Mouse (Mus musculus): ENCODE data around the gene Cyb5rl. TPM values are rescaled to one million over a fixed set of nuclear protein-coding genes. Genes with fewer than 3 reads are reported as not detected.

The Cyb5rl gene
- polyA plus RNA-seq, 1 experiment from 2014 or later, result 5.3 TPM

DNA sequence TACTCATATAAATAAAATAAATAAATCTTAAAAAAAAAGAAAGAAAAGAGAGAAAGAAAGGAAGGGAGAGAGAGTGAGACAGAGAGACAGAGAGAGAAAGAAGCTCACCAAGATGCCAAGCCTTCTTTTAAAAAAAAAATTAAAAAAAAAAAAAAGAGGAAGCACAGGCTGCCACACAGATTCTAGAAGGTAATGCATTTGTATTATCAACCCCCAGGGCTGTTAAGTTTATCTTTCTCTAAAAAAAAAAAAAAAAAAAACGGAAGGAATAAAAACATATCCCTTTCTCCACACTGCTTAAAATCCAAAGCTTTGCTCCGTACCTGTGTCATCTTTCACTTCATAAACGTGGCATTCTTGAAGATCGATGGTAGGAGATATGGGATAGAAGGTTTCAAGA, 5.2 kb upstream of the Cyb5rl start:
- H3K4me1 ChIP-seq (ENCODE audit: insufficient read depth), result peaks cover 4% of the 10 kb centered on the region; the same call in 1 of the 2 replicates
- TF ChIP-seq CTCF (IDR thresholded peaks at IDR 0.05; ENCODE audit: low read depth), result no peak
- 91% methylated on average over 4 of the region's 4 CpGs for WGBS
- H3K27ac ChIP-seq (ENCODE audit: low read depth), result no peak overlapping the region
- no peak for ATAC-seq (ENCODE audit: insufficient read depth)
- H3K36me3 ChIP-seq (ENCODE audit: insufficient read depth), result peaks cover 81% of the 10 kb centered on the region
- DNase-seq, result no peak
- H3K4me2 ChIP-seq, result no peak overlapping the region
- H3K9ac ChIP-seq, result no peak overlapping the region
- H3K27me3 ChIP-seq (ENCODE audit: insufficient read depth, low read length), result no peaks in the 10 kb centered on the region
- no peaks in the 10 kb centered on the region for H3K9me3 ChIP-seq (ENCODE audit: low read depth, low read length)
- H3K4me3 ChIP-seq (ENCODE audit: low read depth, low read length), result no peak overlapping the region

DNA sequence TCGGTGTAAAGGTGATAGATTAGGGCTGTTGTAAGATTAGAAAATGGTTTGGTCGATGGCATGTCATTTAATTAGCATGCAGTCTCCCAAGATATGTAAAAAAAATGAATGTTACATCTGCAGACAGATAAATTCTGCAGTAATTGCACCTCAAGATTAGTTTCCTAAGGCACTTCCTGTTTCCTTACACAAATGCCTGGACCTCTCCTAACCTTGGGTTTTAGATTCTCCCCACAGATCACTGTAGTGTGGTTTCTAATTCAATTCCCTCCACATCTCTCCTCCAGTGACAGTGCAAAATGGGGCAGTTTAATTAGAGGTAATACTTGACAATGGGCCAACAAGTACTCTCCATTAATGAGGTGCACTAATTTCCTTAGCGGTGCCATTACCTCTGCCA, 3.6 kb upstream of the Cyb5rl start:
- ATAC-seq (ENCODE audit: insufficient read depth), result no peak
- H3K27ac ChIP-seq (ENCODE audit: low read depth), result no peak overlapping the region
- H3K4me3 ChIP-seq (ENCODE audit: low read depth, low read length), result no peak overlapping the region
- WGBS, result 85% methylated on average over 3 of the region's 3 CpGs
- H3K27me3 ChIP-seq (ENCODE audit: insufficient read depth, low read length), result no peaks in the 10 kb centered on the region
- DNase-seq, result no peak
- no peak overlapping the region for H3K4me2 ChIP-seq
- peaks cover 65% of the 10 kb centered on the region for H3K36me3 ChIP-seq (ENCODE audit: insufficient read depth)
- TF ChIP-seq CTCF (IDR thresholded peaks at IDR 0.05; ENCODE audit: low read depth), result no peak
- H3K9ac ChIP-seq, result no peak overlapping the region
- H3K4me1 ChIP-seq (ENCODE audit: insufficient read depth), result peaks cover 4% of the 10 kb centered on the region; the same call in 1 of the 2 replicates
- H3K9me3 ChIP-seq (ENCODE audit: low read depth, low read length), result no peaks in the 10 kb centered on the region

DNA sequence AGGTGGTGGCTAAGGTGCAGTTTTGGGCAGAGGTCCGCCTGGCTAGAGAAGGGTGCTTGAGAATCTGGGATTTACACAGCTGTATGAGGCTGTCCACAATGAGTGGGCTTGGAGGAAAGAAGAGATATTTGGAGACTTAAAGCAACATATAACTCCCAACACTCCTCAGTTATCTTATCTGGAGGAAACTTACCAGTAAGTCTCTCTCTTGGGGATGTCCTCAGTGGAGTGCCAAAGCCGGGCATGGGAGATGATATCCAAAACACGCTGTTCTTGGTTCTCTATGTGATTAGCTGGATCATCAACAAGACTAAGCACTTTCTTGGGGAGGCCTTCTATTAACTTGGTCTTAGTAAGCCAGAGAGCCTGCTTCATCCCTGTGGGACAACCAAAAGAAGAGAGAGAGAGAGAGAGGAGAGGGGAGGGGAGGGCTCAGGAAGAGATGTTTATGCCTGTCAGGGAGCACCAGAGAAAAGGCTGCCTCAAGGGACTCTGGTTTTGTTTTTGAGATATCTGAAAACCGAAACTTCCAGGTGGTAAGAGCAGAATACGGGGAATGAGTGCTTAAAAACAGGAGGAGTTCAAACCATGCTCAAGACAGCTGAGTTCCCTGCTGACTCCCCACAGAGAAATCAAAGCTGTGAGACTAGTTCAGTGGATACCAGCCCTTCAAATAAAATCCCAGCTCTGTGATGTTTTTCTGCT, 2.2 kb upstream of the Cyb5rl start:
- no peak overlapping the region for H3K4me3 ChIP-seq (ENCODE audit: low read depth, low read length)
- WGBS, result 83% methylated on average over 5 of the region's 5 CpGs
- H3K36me3 ChIP-seq (ENCODE audit: insufficient read depth), result peaks cover 52% of the 10 kb centered on the region
- H3K27ac ChIP-seq (ENCODE audit: low read depth), result no peak overlapping the region
- TF ChIP-seq CTCF (IDR thresholded peaks at IDR 0.05; ENCODE audit: low read depth), result no peak
- ATAC-seq (ENCODE audit: insufficient read depth) (no peak), DNase-seq (no peak)
- no peak overlapping the region for H3K4me2 ChIP-seq
- H3K9me3 ChIP-seq (ENCODE audit: low read depth, low read length), result no peaks in the 10 kb centered on the region
- H3K9ac ChIP-seq, result no peak overlapping the region
- H3K4me1 ChIP-seq (ENCODE audit: insufficient read depth), result peaks cover 4% of the 10 kb centered on the region; the same call in 1 of the 2 replicates
- H3K27me3 ChIP-seq (ENCODE audit: insufficient read depth, low read length), result no peaks in the 10 kb centered on the region

DNA sequence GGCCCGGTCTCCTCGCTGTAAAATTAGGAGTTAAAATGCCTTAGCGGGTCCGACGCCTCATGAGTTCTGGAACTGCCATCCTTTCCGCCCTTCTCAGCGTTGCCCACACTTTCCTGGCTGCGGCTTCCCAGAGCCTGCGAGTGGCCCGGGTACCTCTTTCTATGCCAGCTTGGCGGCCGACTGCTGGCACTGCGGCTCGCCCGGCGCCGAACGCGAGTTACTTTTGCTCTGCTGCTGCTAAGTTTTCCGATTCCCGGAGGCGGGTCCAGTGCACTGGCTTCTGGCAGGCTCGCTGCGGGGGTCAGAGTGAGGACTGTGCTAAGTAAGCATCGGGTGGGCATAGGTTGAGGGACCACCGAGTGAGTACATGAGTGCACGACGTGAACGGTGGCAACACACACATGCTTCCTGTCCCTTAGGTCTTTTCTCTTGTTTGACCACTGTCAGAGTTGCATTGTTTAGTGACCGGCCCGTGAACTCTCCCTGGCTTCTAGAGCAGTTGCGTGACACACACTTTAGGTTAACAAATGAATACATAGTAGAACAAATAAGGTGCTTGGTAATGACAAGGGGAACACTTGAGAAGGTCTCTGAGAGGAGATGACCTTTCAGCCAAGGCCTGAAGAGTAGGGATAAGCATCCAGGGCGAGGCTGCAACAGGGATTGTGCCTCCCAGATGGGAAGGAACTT, 508 bp downstream of the Cyb5rl start:
- no peaks in the 10 kb centered on the region for H3K27me3 ChIP-seq (ENCODE audit: insufficient read depth, low read length)
- peaks cover 4% of the 10 kb centered on the region; the same call in 1 of the 2 replicates for H3K4me1 ChIP-seq (ENCODE audit: insufficient read depth)
- H3K4me3 ChIP-seq (ENCODE audit: low read depth, low read length), result peak overlapping the region; percentile 95
- no peak for TF ChIP-seq CTCF (IDR thresholded peaks at IDR 0.05; ENCODE audit: low read depth)
- H3K27ac ChIP-seq (ENCODE audit: low read depth), result peak overlapping the region; percentile 42
- ATAC-seq (ENCODE audit: insufficient read depth) (peak; percentile 35), DNase-seq (peak; percentile 55)
- no peaks in the 10 kb centered on the region for H3K9me3 ChIP-seq (ENCODE audit: low read depth, low read length)
- peak overlapping the region; percentile 84 for H3K9ac ChIP-seq
- 4% methylated on average over 33 of the region's 33 CpGs for WGBS
- peaks cover 26% of the 10 kb centered on the region for H3K36me3 ChIP-seq (ENCODE audit: insufficient read depth)
- H3K4me2 ChIP-seq, result peak overlapping the region; percentile 96

DNA sequence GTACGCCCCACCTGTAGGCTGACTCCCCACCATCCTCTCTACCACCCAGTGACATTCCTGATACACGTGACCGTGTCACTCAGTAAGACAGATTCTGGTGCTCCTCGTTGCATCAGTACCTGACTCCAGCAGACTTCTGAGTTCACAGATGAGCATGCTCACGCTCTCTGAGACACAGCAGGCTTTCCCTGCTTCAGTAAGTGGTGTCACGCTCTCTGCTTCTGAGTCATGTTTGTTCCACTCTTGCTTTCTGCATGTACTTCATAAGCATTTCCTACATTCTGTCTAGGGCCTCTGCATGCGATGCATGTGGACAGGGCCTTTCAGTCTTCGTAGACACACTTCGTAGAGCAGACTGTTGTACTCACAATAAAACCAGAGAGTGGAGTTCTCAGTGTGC, 5.6 kb downstream of the Cyb5rl start:
- ATAC-seq (ENCODE audit: insufficient read depth) (no peak), DNase-seq (no peak)
- no peaks in the 10 kb centered on the region for H3K36me3 ChIP-seq (ENCODE audit: insufficient read depth)
- H3K4me1 ChIP-seq (ENCODE audit: insufficient read depth), result no peaks in the 10 kb centered on the region
- WGBS, result 81% methylated on average over 9 of the region's 9 CpGs
- H3K9ac ChIP-seq, result no peak overlapping the region
- no peak overlapping the region for H3K4me2 ChIP-seq
- TF ChIP-seq CTCF (IDR thresholded peaks at IDR 0.05; ENCODE audit: low read depth), result no peak
- H3K27me3 ChIP-seq (ENCODE audit: insufficient read depth, low read length), result no peaks in the 10 kb centered on the region
- no peaks in the 10 kb centered on the region for H3K9me3 ChIP-seq (ENCODE audit: low read depth, low read length)
- no peak overlapping the region for H3K4me3 ChIP-seq (ENCODE audit: low read depth, low read length)
- H3K27ac ChIP-seq (ENCODE audit: low read depth), result no peak overlapping the region

DNA sequence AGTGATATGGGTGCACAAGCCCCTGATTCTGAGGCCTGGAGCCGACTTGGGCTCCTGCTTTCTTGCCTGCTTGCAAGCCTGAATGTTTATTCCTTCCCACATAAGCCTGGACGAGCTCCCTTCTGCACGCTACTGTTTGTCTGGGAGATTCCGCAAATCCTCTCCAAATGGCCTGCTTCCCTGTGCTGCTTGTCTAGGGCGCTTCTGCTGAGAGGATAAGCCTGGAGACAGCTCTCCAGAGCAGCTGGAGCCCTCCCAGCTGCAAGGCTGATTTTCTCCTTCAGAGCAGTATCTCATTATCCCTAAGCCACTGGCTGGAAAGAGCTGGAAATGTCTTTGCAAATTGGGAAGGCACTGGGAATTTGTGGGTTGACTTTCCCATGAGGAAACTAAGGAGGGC, 8.7 kb downstream of the Cyb5rl start:
- Histone ChIP-seq H3K4me1 (ENCODE audit: insufficient read depth) (no peaks in the 10 kb centered on the region), H3K4me2 (no peak overlapping the region), H3K9me3 (ENCODE audit: low read depth, low read length) (no peaks in the 10 kb centered on the region), H3K9ac (no peak overlapping the region), H3K27ac (ENCODE audit: low read depth) (no peak overlapping the region), H3K27me3 (ENCODE audit: insufficient read depth, low read length) (no peaks in the 10 kb centered on the region), H3K36me3 (ENCODE audit: insufficient read depth) (no peaks in the 10 kb centered on the region), H3K4me3 (ENCODE audit: low read depth, low read length) (no peak overlapping the region)
- DNase-seq (no peak), ATAC-seq (ENCODE audit: insufficient read depth) (no peak)
- TF ChIP-seq CTCF (IDR thresholded peaks at IDR 0.05; ENCODE audit: low read depth), result no peak
- 48% methylated on average over 5 of the region's 5 CpGs for WGBS

DNA sequence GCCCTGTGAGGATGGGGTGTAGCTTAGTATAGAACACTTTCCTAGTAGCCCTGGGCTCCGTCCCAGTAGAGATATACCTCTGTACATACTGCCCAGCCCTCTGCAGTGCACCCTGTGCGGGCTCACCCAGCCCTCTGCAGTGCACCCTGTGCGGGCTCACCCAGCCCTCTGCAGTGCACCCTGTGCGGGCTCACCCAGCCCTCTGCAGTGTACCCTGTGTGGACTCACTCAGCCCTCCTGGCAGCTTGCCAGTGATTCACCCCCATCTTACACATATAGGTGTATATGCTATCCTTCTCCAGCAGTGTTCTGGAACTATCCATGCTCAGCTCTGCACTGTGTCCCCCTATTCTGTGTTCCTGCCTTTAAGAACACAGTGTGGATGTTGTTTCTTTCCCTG, 12.1 kb downstream of the Cyb5rl start:
- H3K36me3 ChIP-seq (ENCODE audit: insufficient read depth), result no peaks in the 10 kb centered on the region
- H3K27me3 ChIP-seq (ENCODE audit: insufficient read depth, low read length), result no peaks in the 10 kb centered on the region
- DNase-seq, result no peak
- H3K4me3 ChIP-seq (ENCODE audit: low read depth, low read length), result no peak overlapping the region
- TF ChIP-seq CTCF (IDR thresholded peaks at IDR 0.05; ENCODE audit: low read depth), result no peak
- no peaks in the 10 kb centered on the region for H3K9me3 ChIP-seq (ENCODE audit: low read depth, low read length)
- H3K4me1 ChIP-seq (ENCODE audit: insufficient read depth), result no peaks in the 10 kb centered on the region
- H3K4me2 ChIP-seq, result no peak overlapping the region
- no peak overlapping the region for H3K27ac ChIP-seq (ENCODE audit: low read depth)
- 73% methylated on average over 4 of the region's 4 CpGs for WGBS
- no peak for ATAC-seq (ENCODE audit: insufficient read depth)
- no peak overlapping the region for H3K9ac ChIP-seq
